Mouse (Mus musculus): Measurements from ENCODE around the gene Sh2d7. TPM values are rescaled to one million over a fixed set of nuclear protein-coding genes. Genes with fewer than 3 reads are reported as not detected.

Gene Sh2d7
- polyA plus RNA-seq, 1 experiment from 2014 or later, result 0.20 TPM

DNA sequence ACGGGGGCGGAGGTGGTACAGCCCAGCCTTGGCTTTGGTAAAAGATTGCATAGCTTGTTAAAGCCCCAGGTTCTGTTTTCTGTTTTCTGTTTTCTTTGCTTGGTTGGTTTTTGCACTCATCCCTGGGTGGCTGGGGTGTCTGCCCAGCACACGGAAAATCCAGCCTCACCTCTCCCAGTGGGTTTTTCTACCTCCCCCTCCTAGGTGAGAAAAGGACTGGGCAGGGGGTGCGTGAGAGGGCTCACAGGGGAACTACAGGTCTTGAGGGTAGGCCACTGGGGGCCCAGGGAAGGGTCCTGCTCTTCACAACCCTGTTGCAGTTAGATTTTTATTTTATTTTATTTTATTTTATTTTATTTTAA is 6.2 kb downstream of the Sh2d7 start:
- no peaks in the 10 kb centered on the region for H3K36me3 ChIP-seq
- H3K4me2 ChIP-seq (replicated peaks), result no peak overlapping the region
- no peak overlapping the region for H3K27ac ChIP-seq
- no peak for ATAC-seq (ENCODE audit: insufficient number of reproducible peaks, insufficient read depth, low FRiP score, low TSS enrichment)
- H3K4me3 ChIP-seq, result no peak overlapping the region
- H3K27me3 ChIP-seq, result no peaks in the 10 kb centered on the region
- H3K9me3 ChIP-seq, result no peaks in the 10 kb centered on the region
- no peak overlapping the region for H3K9ac ChIP-seq
- no peaks in the 10 kb centered on the region for H3K4me1 ChIP-seq
- WGBS, result 85% methylated on average over 4 of the region's 4 CpGs

DNA sequence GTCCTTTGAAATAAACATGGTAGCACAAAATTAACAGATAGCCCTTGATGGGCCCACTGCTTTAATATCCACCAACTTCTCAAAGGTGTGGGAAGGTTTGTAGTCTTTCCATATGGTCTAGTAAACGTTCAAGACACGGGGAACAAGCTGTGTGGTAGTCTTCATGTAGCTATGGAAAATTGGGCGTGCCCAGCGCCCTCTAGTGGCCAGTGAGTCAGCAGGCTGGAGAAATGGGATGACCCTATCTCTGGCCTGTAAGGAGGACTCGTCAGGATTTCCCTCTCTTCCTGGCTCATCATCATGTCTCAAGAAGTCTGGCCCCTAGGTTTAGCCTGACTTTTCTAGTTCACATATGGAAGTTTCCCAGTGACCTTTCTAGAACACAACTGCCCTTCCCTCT is 8.8 kb downstream of the Sh2d7 start:
- no peak for ATAC-seq (ENCODE audit: insufficient number of reproducible peaks, insufficient read depth, low FRiP score, low TSS enrichment)
- no peaks in the 10 kb centered on the region for H3K36me3 ChIP-seq
- no peak overlapping the region for H3K27ac ChIP-seq
- no peak overlapping the region for H3K4me2 ChIP-seq (replicated peaks)
- 19% methylated on average over 5 of the region's 5 CpGs for WGBS
- no peaks in the 10 kb centered on the region for H3K27me3 ChIP-seq
- H3K4me3 ChIP-seq, result no peak overlapping the region
- H3K4me1 ChIP-seq, result no peaks in the 10 kb centered on the region
- H3K9ac ChIP-seq, result no peak overlapping the region
- no peaks in the 10 kb centered on the region for H3K9me3 ChIP-seq

DNA sequence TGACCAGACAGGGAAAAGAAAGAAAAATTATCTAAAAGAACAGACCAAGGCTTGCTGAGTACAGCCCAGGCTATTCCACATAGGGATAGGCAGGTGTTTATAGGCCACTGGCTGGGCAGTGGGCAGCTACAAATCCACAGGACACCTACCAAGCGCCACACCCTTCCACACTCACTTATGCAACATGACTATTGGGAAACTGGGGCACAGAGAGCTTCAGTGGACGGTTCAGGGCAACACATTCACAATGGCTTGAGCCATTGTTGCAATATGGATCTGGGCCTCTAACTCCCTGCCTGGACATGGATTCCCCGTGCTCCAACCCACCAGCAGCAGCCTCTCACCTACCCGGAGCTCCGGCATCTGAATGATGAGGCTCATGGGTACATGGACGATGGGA is 10.6 kb downstream of the Sh2d7 start:
- H3K4me1 ChIP-seq, result no peaks in the 10 kb centered on the region
- WGBS, result 88% methylated on average over 6 of the region's 6 CpGs
- H3K27me3 ChIP-seq, result no peaks in the 10 kb centered on the region
- no peak for ATAC-seq (ENCODE audit: insufficient number of reproducible peaks, insufficient read depth, low FRiP score, low TSS enrichment)
- H3K4me3 ChIP-seq, result no peak overlapping the region
- H3K9me3 ChIP-seq, result no peaks in the 10 kb centered on the region
- no peak overlapping the region for H3K27ac ChIP-seq
- no peak overlapping the region for H3K4me2 ChIP-seq (replicated peaks)
- no peaks in the 10 kb centered on the region for H3K36me3 ChIP-seq
- H3K9ac ChIP-seq, result no peak overlapping the region

DNA sequence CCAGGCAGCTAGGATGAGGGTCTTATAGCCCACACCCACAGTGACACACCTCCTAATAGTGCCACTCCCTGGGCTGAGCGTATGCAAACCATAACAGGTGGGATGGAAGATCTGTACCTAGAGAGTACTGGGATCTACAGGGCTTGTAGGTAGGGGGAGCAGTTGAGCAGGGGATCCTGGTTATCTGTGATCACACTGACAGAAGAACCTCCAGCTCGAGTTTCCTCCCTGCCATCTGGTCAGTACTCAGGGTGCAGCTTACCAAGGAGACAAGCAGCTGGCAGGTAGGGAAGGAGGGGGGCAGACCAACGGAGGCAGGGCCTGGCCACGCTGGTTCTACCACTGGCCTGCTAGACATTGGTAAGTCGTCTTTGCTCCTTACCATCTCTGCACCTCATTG is 13.6 kb downstream of the Sh2d7 start:
- H3K4me1 ChIP-seq, result no peaks in the 10 kb centered on the region
- ATAC-seq (ENCODE audit: insufficient number of reproducible peaks, insufficient read depth, low FRiP score, low TSS enrichment), result no peak
- no peak overlapping the region for H3K4me2 ChIP-seq (replicated peaks)
- 23% methylated on average over 5 of the region's 5 CpGs for WGBS
- no peaks in the 10 kb centered on the region for H3K9me3 ChIP-seq
- no peak overlapping the region for H3K9ac ChIP-seq
- no peaks in the 10 kb centered on the region for H3K27me3 ChIP-seq
- H3K4me3 ChIP-seq, result no peak overlapping the region
- H3K36me3 ChIP-seq, result no peaks in the 10 kb centered on the region
- no peak overlapping the region for H3K27ac ChIP-seq

DNA sequence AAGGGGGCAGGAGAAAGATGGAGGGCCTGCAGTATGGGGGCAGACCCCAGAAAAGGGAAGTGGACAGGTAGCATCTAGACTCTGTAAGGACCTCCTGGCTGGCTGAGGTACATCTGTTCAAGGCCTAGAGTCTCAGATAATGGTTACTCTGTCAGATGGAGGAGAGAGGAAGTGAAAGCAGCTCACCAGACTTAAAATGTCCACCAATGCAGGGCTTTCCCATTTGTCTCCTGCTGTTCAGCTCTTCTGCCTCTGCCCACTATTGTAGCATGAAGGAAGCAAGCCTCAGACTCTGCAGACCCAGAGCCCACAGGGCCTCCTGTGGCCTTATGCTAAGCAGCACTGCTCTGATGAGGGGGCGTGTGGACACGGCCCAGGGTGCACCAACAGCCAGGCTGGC is 16.3 kb downstream of the Sh2d7 start:
- Histone ChIP-seq H3K36me3 (no peaks in the 10 kb centered on the region), H3K4me3 (no peak overlapping the region), H3K27me3 (no peaks in the 10 kb centered on the region), H3K27ac (no peak overlapping the region), H3K4me1 (peaks cover 7% of the 10 kb centered on the region; the same call in 1 of the 2 replicates), H3K4me2 (replicated peaks) (no peak overlapping the region), H3K9me3 (no peaks in the 10 kb centered on the region), H3K9ac (no peak overlapping the region)
- WGBS, result 74% methylated on average over 2 of the region's 2 CpGs
- ATAC-seq (ENCODE audit: insufficient number of reproducible peaks, insufficient read depth, low FRiP score, low TSS enrichment), result no peak

DNA sequence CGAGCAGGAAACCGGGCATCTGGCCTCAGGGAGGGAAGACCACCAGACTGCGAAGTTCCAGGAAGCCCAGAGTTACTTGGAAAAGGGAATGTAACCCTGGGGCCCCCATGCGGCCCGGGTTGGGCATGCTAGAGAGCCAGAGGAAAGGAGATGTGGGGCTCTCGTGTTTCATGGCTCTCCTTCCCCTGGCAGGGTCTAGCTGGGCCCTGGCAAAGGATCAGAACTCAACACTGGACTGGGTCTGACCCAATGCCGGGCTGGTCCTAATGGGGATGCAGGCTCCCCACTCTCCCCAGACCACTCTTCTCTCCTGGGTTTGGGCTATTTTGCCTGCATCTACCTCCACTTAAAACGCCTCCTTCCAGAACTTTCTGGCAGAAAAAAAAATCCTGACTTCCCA is 19.9 kb downstream of the Sh2d7 start:
- H3K9ac ChIP-seq, result no peak overlapping the region
- H3K9me3 ChIP-seq, result no peaks in the 10 kb centered on the region
- peaks cover 7% of the 10 kb centered on the region; the same call in 1 of the 2 replicates for H3K4me1 ChIP-seq
- H3K4me3 ChIP-seq, result no peak overlapping the region
- H3K36me3 ChIP-seq, result no peaks in the 10 kb centered on the region
- no peak overlapping the region for H3K4me2 ChIP-seq (replicated peaks)
- WGBS, result 68% methylated on average over 8 of the region's 8 CpGs
- ATAC-seq (ENCODE audit: insufficient number of reproducible peaks, insufficient read depth, low FRiP score, low TSS enrichment), result no peak
- H3K27me3 ChIP-seq, result no peaks in the 10 kb centered on the region
- no peak overlapping the region for H3K27ac ChIP-seq

DNA sequence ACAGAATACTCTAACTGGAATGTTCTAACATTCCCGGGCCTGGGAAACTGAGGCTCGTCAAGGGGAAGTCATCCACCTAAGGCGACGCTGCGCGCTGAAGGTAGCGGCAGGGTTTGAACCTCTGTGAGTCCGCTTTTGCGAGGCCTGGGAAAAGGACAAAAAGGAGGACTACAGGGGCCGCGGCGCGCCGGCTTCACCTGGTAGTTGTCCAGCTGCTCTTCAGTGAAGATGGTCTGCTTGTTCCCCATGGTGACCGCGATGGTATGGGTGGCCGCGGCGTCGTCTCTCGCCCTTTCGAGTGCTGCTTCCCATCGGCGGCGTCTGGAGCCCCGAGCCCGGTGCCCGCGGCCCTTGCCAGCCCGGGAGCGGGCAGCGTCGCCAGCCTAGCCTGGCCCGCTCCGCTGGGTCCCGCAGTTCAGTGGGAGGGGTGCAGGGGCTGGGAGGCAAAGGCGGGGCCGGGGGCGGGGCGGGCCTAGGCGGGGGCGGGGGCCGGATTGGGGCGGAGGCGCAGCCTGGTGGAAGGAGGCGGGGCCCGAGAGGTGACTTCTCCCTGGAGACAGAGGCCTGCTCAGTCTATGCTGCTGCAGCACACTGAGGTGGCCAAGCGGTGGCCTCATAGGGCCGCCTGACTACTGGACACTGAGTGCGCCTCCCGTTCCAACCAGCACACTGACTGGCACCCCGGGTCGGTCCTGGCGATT is 21.1 kb downstream of the Sh2d7 start, which contains the start of gene Cib2:
Gene Cib2 (minus strand): TSS at position 448 of the 701 bp plus-strand sequence.
- H3K27me3 ChIP-seq, result no peaks in the 10 kb centered on the region
- no peaks in the 10 kb centered on the region for H3K9me3 ChIP-seq
- peaks cover 7% of the 10 kb centered on the region; the same call in 1 of the 2 replicates for H3K4me1 ChIP-seq
- ATAC-seq (ENCODE audit: insufficient number of reproducible peaks, insufficient read depth, low FRiP score, low TSS enrichment), result peak; percentile 92
- H3K36me3 ChIP-seq, result no peaks in the 10 kb centered on the region
- peak within 1 kb of the TSS; percentile 80 for H3K4me2 ChIP-seq (replicated peaks)
- peak within 1 kb of the TSS; percentile 56 for H3K9ac ChIP-seq
- H3K27ac ChIP-seq, result 0 out of 2 replicates have a peak within 1 kb of the TSS, but pooled peaks have one; percentile 0
- WGBS, result 1% methylated on average over 53 of the region's 54 CpGs
- peak within 1 kb of the TSS; percentile 56 for H3K4me3 ChIP-seq

DNA sequence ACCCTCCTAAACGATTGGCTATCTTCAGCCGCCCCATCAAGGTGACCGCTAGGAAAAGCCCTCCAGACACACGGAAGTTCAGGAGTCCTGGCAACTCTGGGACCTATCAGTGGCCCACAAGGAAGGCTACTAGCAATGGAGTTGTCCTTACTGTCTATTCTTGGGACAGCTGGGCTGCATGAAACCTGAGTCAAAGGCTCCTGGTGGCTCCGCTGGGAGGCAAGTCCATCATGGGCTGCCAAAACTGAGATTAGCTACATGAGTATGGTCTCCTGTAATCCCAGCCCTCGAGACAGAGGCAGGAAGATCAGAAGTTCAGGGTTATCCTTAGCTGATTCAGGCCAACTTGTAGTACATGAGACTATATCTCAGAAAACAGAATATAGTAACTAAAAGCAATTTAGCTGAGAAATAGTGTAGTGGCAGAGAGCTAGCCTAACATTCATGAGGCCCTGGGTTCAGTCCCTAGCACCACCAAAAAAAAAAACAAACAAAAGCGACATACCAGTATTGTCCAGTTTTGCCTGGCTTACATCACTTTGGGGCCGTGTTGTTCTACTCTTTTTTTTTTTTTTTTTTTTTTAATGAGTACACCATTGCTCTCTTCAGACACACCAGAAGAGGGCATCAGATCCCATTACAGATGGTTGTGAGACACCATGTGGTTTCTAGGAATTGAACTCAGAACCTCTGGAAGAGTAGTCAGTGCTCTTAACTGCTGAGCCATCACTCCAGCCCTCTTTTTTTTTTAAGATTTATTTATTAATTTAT is 22.2 kb downstream of the Sh2d7 start:
- H3K9ac ChIP-seq, result no peak overlapping the region
- H3K27ac ChIP-seq, result no peak overlapping the region
- no peaks in the 10 kb centered on the region for H3K9me3 ChIP-seq
- H3K4me2 ChIP-seq (replicated peaks), result no peak overlapping the region
- no peak for ATAC-seq (ENCODE audit: insufficient number of reproducible peaks, insufficient read depth, low FRiP score, low TSS enrichment)
- H3K4me3 ChIP-seq, result no peak overlapping the region
- WGBS, result 83% methylated on average over 8 of the region's 8 CpGs
- no peaks in the 10 kb centered on the region for H3K27me3 ChIP-seq
- H3K36me3 ChIP-seq, result no peaks in the 10 kb centered on the region
- H3K4me1 ChIP-seq, result peaks cover 7% of the 10 kb centered on the region; the same call in 1 of the 2 replicates

DNA sequence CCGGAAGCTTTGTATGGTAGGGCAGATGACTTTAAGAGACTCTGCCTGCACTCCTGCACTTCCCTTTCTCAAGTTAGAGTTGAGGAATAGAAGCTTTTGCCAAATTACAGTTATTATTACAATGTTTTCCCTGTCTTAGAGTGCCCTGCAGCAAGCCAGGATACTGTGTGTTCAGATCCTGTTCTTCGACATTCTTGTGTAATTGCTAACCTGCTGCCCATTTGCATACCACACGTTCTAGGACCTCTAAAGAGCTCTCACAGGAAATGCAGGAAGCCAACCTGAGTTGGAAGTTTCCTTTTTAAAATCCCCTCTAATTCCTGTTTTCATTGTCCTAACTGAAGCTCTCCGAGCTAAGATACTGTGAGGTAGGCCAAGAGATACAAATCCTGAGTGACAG is 28.2 kb downstream of the Sh2d7 start:
- Histone ChIP-seq H3K4me2 (replicated peaks) (no peak overlapping the region), H3K9ac (no peak overlapping the region), H3K4me1 (no peaks in the 10 kb centered on the region), H3K4me3 (no peak overlapping the region), H3K27me3 (no peaks in the 10 kb centered on the region), H3K27ac (no peak overlapping the region), H3K9me3 (no peaks in the 10 kb centered on the region), H3K36me3 (no peaks in the 10 kb centered on the region)
- WGBS, result 32% methylated on average over 4 of the region's 4 CpGs
- ATAC-seq (ENCODE audit: insufficient number of reproducible peaks, insufficient read depth, low FRiP score, low TSS enrichment), result no peak

DNA sequence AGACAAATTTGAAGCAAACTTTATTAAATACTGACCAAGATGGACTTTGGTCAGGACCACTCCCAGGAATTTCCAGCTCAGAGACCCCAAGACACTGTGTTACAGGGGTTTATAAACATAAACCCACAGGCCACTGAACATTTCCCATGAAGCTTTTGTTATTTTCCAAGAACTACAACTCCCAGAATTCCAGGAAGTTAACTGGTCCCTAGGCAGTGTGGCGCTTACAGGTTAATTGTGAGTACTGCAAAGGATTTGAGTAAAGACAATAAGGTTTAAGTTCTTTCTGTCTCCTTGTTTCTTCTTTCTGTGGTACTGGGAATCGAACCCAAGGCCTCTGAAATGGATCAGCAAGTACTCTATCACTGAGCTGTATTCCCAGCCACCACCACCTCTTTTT is 29.9 kb downstream of the Sh2d7 start:
- no peak overlapping the region for H3K4me3 ChIP-seq
- WGBS, result 37% methylated on average over 2 of the region's 2 CpGs
- no peak for ATAC-seq (ENCODE audit: insufficient number of reproducible peaks, insufficient read depth, low FRiP score, low TSS enrichment)
- no peak overlapping the region for H3K9ac ChIP-seq
- H3K4me1 ChIP-seq, result no peaks in the 10 kb centered on the region
- no peak overlapping the region for H3K4me2 ChIP-seq (replicated peaks)
- H3K9me3 ChIP-seq, result no peaks in the 10 kb centered on the region
- no peaks in the 10 kb centered on the region for H3K36me3 ChIP-seq
- H3K27me3 ChIP-seq, result no peaks in the 10 kb centered on the region
- no peak overlapping the region for H3K27ac ChIP-seq

DNA sequence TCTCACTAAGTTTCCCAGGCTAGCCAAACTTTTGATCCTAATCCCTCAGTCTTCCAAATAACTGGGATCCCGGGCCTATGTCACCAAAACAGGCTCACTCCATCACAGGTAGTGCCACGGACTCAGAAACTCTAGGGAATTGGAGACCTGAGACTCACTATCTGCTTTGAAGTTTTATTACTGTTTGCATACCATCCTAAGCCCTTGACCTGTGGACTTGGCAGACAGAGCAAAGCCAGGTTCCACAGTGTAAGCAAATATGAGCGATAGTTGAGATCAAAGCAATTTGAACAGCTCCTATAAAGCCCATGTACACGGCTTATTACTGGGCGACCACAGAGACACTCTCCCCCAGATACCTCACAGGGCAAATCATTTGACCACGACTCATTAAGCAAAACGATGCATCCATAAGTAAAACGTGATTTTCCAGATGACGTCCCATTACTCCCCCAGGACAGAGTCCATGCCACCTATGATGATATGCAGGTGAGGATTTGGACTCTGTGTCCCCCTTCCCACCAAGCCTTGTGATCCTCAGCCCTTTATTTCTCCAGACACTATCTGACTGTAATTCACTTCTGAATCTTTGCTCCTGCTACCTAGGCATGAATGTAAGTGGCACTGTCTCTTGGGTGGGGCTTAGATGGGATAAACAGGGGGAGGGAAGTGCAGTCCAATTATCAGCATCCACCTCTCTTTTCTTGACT is 32.5 kb downstream of the Sh2d7 start:
- H3K4me3 ChIP-seq, result no peak overlapping the region
- WGBS, result 76% methylated on average over 9 of the region's 9 CpGs
- H3K4me1 ChIP-seq, result no peaks in the 10 kb centered on the region
- H3K9ac ChIP-seq, result no peak overlapping the region
- H3K36me3 ChIP-seq, result no peaks in the 10 kb centered on the region
- H3K27me3 ChIP-seq, result no peaks in the 10 kb centered on the region
- no peak overlapping the region for H3K27ac ChIP-seq
- no peaks in the 10 kb centered on the region for H3K9me3 ChIP-seq
- no peak for ATAC-seq (ENCODE audit: insufficient number of reproducible peaks, insufficient read depth, low FRiP score, low TSS enrichment)
- no peak overlapping the region for H3K4me2 ChIP-seq (replicated peaks)

DNA sequence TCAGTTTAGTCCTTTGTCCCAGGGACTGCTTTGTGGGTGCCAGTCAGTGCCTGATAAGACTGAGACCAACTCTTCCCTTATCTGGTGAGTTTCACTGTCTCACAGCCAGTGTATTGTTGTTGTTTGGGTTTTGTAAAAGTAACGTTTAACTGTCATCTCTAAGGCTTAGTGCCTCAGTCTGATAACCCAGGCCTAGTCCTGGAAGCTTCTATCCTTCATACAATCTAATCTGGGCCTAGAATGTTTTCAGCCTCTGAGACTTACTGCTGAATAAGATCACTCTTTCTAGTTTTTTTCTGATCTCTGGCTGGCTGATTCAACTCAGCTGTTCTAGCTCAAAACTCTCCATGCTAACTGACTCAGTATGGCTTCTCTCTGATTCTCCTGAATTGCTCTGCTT is 44.9 kb downstream of the Sh2d7 start:
- H3K36me3 ChIP-seq, result no peaks in the 10 kb centered on the region
- no peaks in the 10 kb centered on the region for H3K9me3 ChIP-seq
- no peak for ATAC-seq (ENCODE audit: insufficient number of reproducible peaks, insufficient read depth, low FRiP score, low TSS enrichment)
- H3K4me3 ChIP-seq, result no peak overlapping the region
- no peak overlapping the region for H3K27ac ChIP-seq
- H3K27me3 ChIP-seq, result no peaks in the 10 kb centered on the region
- H3K4me1 ChIP-seq, result peaks cover 13% of the 10 kb centered on the region
- WGBS, result 77% methylated on average over 1 of the region's 1 CpGs
- H3K9ac ChIP-seq, result no peak overlapping the region
- no peak overlapping the region for H3K4me2 ChIP-seq (replicated peaks)
